Mouse (Mus musculus): ENCODE data around the gene Fam209. TPM values are rescaled to one million over a fixed set of nuclear protein-coding genes. Genes with fewer than 3 reads are reported as not detected.

The Fam209 gene
- 0.15 and 0.33 TPM in 2 replicates for polyA plus RNA-seq (2015; fragmentation: Nextera tagmentation; extraction: Ambion mirVana)

GRCm38 (mm10) chr2:172472318-172472717 lies at the start of gene Fam209:
Gene Fam209, plus strand, starts transcription at chr2:172472520.
- no peaks in the 10 kb centered on the region for H3K27me3 ChIP-seq (ENCODE audit: control insufficient read depth, insufficient read depth, low read length)
- no peak within 1 kb of the TSS for H3K4me2 ChIP-seq (replicated peaks; ENCODE audit: low read depth)
- WGBS = 86% methylated on average over 11 of the region's 11 CpGs
- DNase-seq (ENCODE audit: low spot score) = no peak
- no peaks in the 10 kb centered on the region for H3K4me1 ChIP-seq (replicated peaks; ENCODE audit: control insufficient read depth, insufficient read depth)
- H3K27ac ChIP-seq (replicated peaks) = no peak within 1 kb of the TSS
- ATAC-seq (ENCODE audit: low FRiP score, low TSS enrichment) = no peak
- no peak within 1 kb of the TSS for H3K9ac ChIP-seq (ENCODE audit: low read length)
- no peak for TF ChIP-seq EP300 (optimal IDR thresholded peaks at IDR 0.05)
- TF ChIP-seq CTCF (IDR thresholded peaks at IDR 0.05; ENCODE audit: low read depth) = no peak
- no peaks in the 10 kb centered on the region for H3K9me3 ChIP-seq (ENCODE audit: control insufficient read depth, low read length)
- H3K36me3 ChIP-seq (ENCODE audit: control insufficient read depth, insufficient read depth, low read length) = peaks cover 9% of the 10 kb centered on the region; the same call in 1 of the 2 replicates
- no peak within 1 kb of the TSS for H3K4me3 ChIP-seq (ENCODE audit: low read depth, low read length)

- Histone ChIP-seq H3K9ac (ENCODE audit: low read length) (no peak overlapping the region), H3K9me3 (ENCODE audit: control insufficient read depth, low read length) (no peaks in the 10 kb centered on the region), H3K4me1 (replicated peaks; ENCODE audit: control insufficient read depth, insufficient read depth) (no peaks in the 10 kb centered on the region), H3K4me2 (replicated peaks; ENCODE audit: low read depth) (no peak overlapping the region), H3K27me3 (ENCODE audit: control insufficient read depth, insufficient read depth, low read length) (no peaks in the 10 kb centered on the region), H3K36me3 (ENCODE audit: control insufficient read depth, insufficient read depth, low read length) (no peaks in the 10 kb centered on the region), H3K4me3 (ENCODE audit: low read depth, low read length) (no peak overlapping the region), H3K27ac (replicated peaks) (no peak overlapping the region)
- ATAC-seq (ENCODE audit: low FRiP score, low TSS enrichment) = no peak
- TF ChIP-seq CTCF (IDR thresholded peaks at IDR 0.05; ENCODE audit: low read depth) (no peak), EP300 (optimal IDR thresholded peaks at IDR 0.05) (no peak)
- no peak for DNase-seq (ENCODE audit: low spot score)
- WGBS = 43% methylated on average over 1 of the region's 1 CpGs
These were observed 41.7 kb upstream of the Fam209 start for GRCm38 (mm10) chr2:172430609-172431008.

- Histone ChIP-seq H3K4me2 (replicated peaks; ENCODE audit: low read depth) (no peak overlapping the region), H3K27ac (replicated peaks) (no peak overlapping the region), H3K4me3 (ENCODE audit: low read depth, low read length) (no peak overlapping the region), H3K9ac (ENCODE audit: low read length) (no peak overlapping the region), H3K27me3 (ENCODE audit: control insufficient read depth, insufficient read depth, low read length) (no peaks in the 10 kb centered on the region), H3K4me1 (replicated peaks; ENCODE audit: control insufficient read depth, insufficient read depth) (no peaks in the 10 kb centered on the region), H3K36me3 (ENCODE audit: control insufficient read depth, insufficient read depth, low read length) (no peaks in the 10 kb centered on the region), H3K9me3 (ENCODE audit: control insufficient read depth, low read length) (no peaks in the 10 kb centered on the region)
- TF ChIP-seq CTCF (IDR thresholded peaks at IDR 0.05; ENCODE audit: low read depth) (no peak), EP300 (optimal IDR thresholded peaks at IDR 0.05) (no peak)
- DNase-seq (ENCODE audit: low spot score) = no peak
- no peak for ATAC-seq (ENCODE audit: low FRiP score, low TSS enrichment)
- 28% methylated on average over 5 of the region's 5 CpGs for WGBS
These were observed 38.6 kb upstream of the Fam209 start for GRCm38 (mm10) chr2:172433746-172434145.

GRCm38 (mm10) chr2:172437371-172437952 lies 34.9 kb upstream of the Fam209 start:
- DNase-seq (ENCODE audit: low spot score) (no peak), ATAC-seq (ENCODE audit: low FRiP score, low TSS enrichment) (no peak)
- Histone ChIP-seq H3K36me3 (ENCODE audit: control insufficient read depth, insufficient read depth, low read length) (no peaks in the 10 kb centered on the region), H3K27ac (replicated peaks) (no peak overlapping the region), H3K4me3 (ENCODE audit: low read depth, low read length) (no peak overlapping the region), H3K9me3 (ENCODE audit: control insufficient read depth, low read length) (no peaks in the 10 kb centered on the region), H3K4me2 (replicated peaks; ENCODE audit: low read depth) (no peak overlapping the region), H3K4me1 (replicated peaks; ENCODE audit: control insufficient read depth, insufficient read depth) (no peaks in the 10 kb centered on the region), H3K27me3 (ENCODE audit: control insufficient read depth, insufficient read depth, low read length) (no peaks in the 10 kb centered on the region), H3K9ac (ENCODE audit: low read length) (no peak overlapping the region)
- no peak for TF ChIP-seq CTCF (IDR thresholded peaks at IDR 0.05; ENCODE audit: low read depth)
- TF ChIP-seq EP300 (optimal IDR thresholded peaks at IDR 0.05) = no peak
- WGBS = 57% methylated on average over 16 of the region's 16 CpGs

GRCm38 (mm10) chr2:172439843-172440639 lies 32.3 kb upstream of the Fam209 start, which contains the start of gene Rtf2:
Gene Rtf2, plus strand, starts transcription at chr2:172440556.
- DNase-seq (ENCODE audit: low spot score) (peak; percentile 99), ATAC-seq (ENCODE audit: low FRiP score, low TSS enrichment) (peak; percentile 97)
- WGBS = 2% methylated on average over 35 of the region's 35 CpGs
- Histone ChIP-seq H3K4me3 (ENCODE audit: low read depth, low read length) (peak within 1 kb of the TSS; percentile 87), H3K4me1 (replicated peaks; ENCODE audit: control insufficient read depth, insufficient read depth) (no peaks in the 10 kb centered on the region), H3K36me3 (ENCODE audit: control insufficient read depth, insufficient read depth, low read length) (no peaks in the 10 kb centered on the region), H3K4me2 (replicated peaks; ENCODE audit: low read depth) (peak within 1 kb of the TSS; percentile 78), H3K27ac (replicated peaks) (peak within 1 kb of the TSS; percentile 78), H3K9ac (ENCODE audit: low read length) (peak within 1 kb of the TSS; percentile 80), H3K9me3 (ENCODE audit: control insufficient read depth, low read length) (no peaks in the 10 kb centered on the region), H3K27me3 (ENCODE audit: control insufficient read depth, insufficient read depth, low read length) (no peaks in the 10 kb centered on the region)
- TF ChIP-seq EP300 (optimal IDR thresholded peaks at IDR 0.05) = no peak
- TF ChIP-seq CTCF (IDR thresholded peaks at IDR 0.05; ENCODE audit: low read depth) = peak; percentile 29; the same call in 1 of the 2 replicates

GRCm38 (mm10) chr2:172440640-172441005 lies 31.7 kb upstream of the Fam209 start:
- under 1% methylated on average over 21 of the region's 21 CpGs for WGBS
- TF ChIP-seq CTCF (IDR thresholded peaks at IDR 0.05; ENCODE audit: low read depth) = no peak
- TF ChIP-seq EP300 (optimal IDR thresholded peaks at IDR 0.05) = no peak
- Histone ChIP-seq H3K9ac (ENCODE audit: low read length) (peak overlapping the region; percentile 80), H3K27ac (replicated peaks) (peak overlapping the region; percentile 77), H3K36me3 (ENCODE audit: control insufficient read depth, insufficient read depth, low read length) (no peaks in the 10 kb centered on the region), H3K4me2 (replicated peaks; ENCODE audit: low read depth) (peak overlapping the region; percentile 78), H3K4me3 (ENCODE audit: low read depth, low read length) (peak overlapping the region; percentile 87), H3K27me3 (ENCODE audit: control insufficient read depth, insufficient read depth, low read length) (no peaks in the 10 kb centered on the region), H3K4me1 (replicated peaks; ENCODE audit: control insufficient read depth, insufficient read depth) (no peaks in the 10 kb centered on the region), H3K9me3 (ENCODE audit: control insufficient read depth, low read length) (no peaks in the 10 kb centered on the region)
- DNase-seq (ENCODE audit: low spot score) = no peak
- peak; percentile 63 for ATAC-seq (ENCODE audit: low FRiP score, low TSS enrichment)
